Mouse (Mus musculus): ENCODE data around the gene Gm17728. TPM values are rescaled to one million over a fixed set of nuclear protein-coding genes. Genes with fewer than 3 reads are reported as not detected.
"Not testable (repeated sequence)": the region's sequence is repeated elsewhere in the genome, so short reads cannot be mapped to it uniquely, and the experiment has no call there.

The Gm17728 gene
- polyA plus RNA-seq (2011; ENCODE audit: insufficient read depth, insufficient read length, low read depth, missing spikeins) = not detected in 2 replicates

GRCm38 (mm10) chr17:9421760-9422159 lies at the start of gene Gm17728:
TSS of gene Gm17728 (plus strand) at chr17:9422060.
- H3K4me3 ChIP-seq (ENCODE audit: low read depth, low read length); H3K9me3 ChIP-seq (replicated peaks; ENCODE audit: control insufficient read depth, insufficient read depth, low read length, poor library complexity, severe bottlenecking); H3K4me1 ChIP-seq (ENCODE audit: control insufficient read depth, insufficient read depth, low read length); H3K9ac ChIP-seq (ENCODE audit: low read depth, poor library complexity, severe bottlenecking); H3K27ac ChIP-seq (ENCODE audit: insufficient read depth, low read length); H3K36me3 ChIP-seq (ENCODE audit: control insufficient read depth, insufficient read depth, low read length, poor library complexity, severe bottlenecking); H3K27me3 ChIP-seq (ENCODE audit: control insufficient read depth, insufficient read depth, low read length, poor library complexity, severe bottlenecking): not testable (repeated sequence)

- no peak overlapping the region for H3K27ac ChIP-seq (ENCODE audit: insufficient read depth, low read length)
- no peaks in the 10 kb centered on the region for H3K27me3 ChIP-seq (ENCODE audit: control insufficient read depth, insufficient read depth, low read length, poor library complexity, severe bottlenecking)
- no peaks in the 10 kb centered on the region for H3K4me1 ChIP-seq (ENCODE audit: control insufficient read depth, insufficient read depth, low read length)
- H3K9ac ChIP-seq (ENCODE audit: low read depth, poor library complexity, severe bottlenecking) = no peak overlapping the region
- H3K36me3 ChIP-seq (ENCODE audit: control insufficient read depth, insufficient read depth, low read length, poor library complexity, severe bottlenecking) = no peaks in the 10 kb centered on the region
- TF ChIP-seq POLR2A (IDR thresholded peaks at IDR 0.05; ENCODE audit: insufficient read depth, low read length) = no peak
- no peak for TF ChIP-seq EP300 (IDR thresholded peaks at IDR 0.05; ENCODE audit: insufficient read depth, low read depth, low read length)
- no peak for TF ChIP-seq CTCF (IDR thresholded peaks at IDR 0.05; ENCODE audit: low read depth, low read length)
- 0 out of 2 replicates have a peak, but pooled peaks cover 2% of the 10 kb centered on the region for H3K9me3 ChIP-seq (replicated peaks; ENCODE audit: control insufficient read depth, insufficient read depth, low read length, poor library complexity, severe bottlenecking)
- H3K4me3 ChIP-seq (ENCODE audit: low read depth, low read length) = no peak overlapping the region
Measured at GRCm38 (mm10) chr17:9397493-9397892, 24.4 kb upstream of the Gm17728 start.

- H3K9ac ChIP-seq (ENCODE audit: low read depth, poor library complexity, severe bottlenecking) = no peak overlapping the region
- H3K9me3 ChIP-seq (replicated peaks; ENCODE audit: control insufficient read depth, insufficient read depth, low read length, poor library complexity, severe bottlenecking) = 0 out of 2 replicates have a peak, but pooled peaks cover 2% of the 10 kb centered on the region
- H3K27ac ChIP-seq (ENCODE audit: insufficient read depth, low read length) = no peak overlapping the region
- no peaks in the 10 kb centered on the region for H3K36me3 ChIP-seq (ENCODE audit: control insufficient read depth, insufficient read depth, low read length, poor library complexity, severe bottlenecking)
- no peak for TF ChIP-seq CTCF (IDR thresholded peaks at IDR 0.05; ENCODE audit: low read depth, low read length)
- TF ChIP-seq POLR2A (IDR thresholded peaks at IDR 0.05; ENCODE audit: insufficient read depth, low read length) = no peak
- TF ChIP-seq EP300 (IDR thresholded peaks at IDR 0.05; ENCODE audit: insufficient read depth, low read depth, low read length) = no peak
- no peak overlapping the region for H3K4me3 ChIP-seq (ENCODE audit: low read depth, low read length)
- H3K4me1 ChIP-seq (ENCODE audit: control insufficient read depth, insufficient read depth, low read length) = no peaks in the 10 kb centered on the region
- no peaks in the 10 kb centered on the region for H3K27me3 ChIP-seq (ENCODE audit: control insufficient read depth, insufficient read depth, low read length, poor library complexity, severe bottlenecking)
Measured at GRCm38 (mm10) chr17:9398551-9398950, 23.3 kb upstream of the Gm17728 start.

- no peak overlapping the region for H3K27ac ChIP-seq (ENCODE audit: insufficient read depth, low read length)
- H3K36me3 ChIP-seq (ENCODE audit: control insufficient read depth, insufficient read depth, low read length, poor library complexity, severe bottlenecking) = no peaks in the 10 kb centered on the region
Measured at GRCm38 (mm10) chr17:9403991-9404390, 17.9 kb upstream of the Gm17728 start.

GRCm38 (mm10) chr17:9407640-9408039 lies 14.2 kb upstream of the Gm17728 start:
- H3K27me3 ChIP-seq (ENCODE audit: control insufficient read depth, insufficient read depth, low read length, poor library complexity, severe bottlenecking) = no peaks in the 10 kb centered on the region
- no peaks in the 10 kb centered on the region for H3K9me3 ChIP-seq (replicated peaks; ENCODE audit: control insufficient read depth, insufficient read depth, low read length, poor library complexity, severe bottlenecking)
- H3K9ac ChIP-seq (ENCODE audit: low read depth, poor library complexity, severe bottlenecking) = no peak overlapping the region
- no peak overlapping the region for H3K27ac ChIP-seq (ENCODE audit: insufficient read depth, low read length)
- H3K4me3 ChIP-seq (ENCODE audit: low read depth, low read length) = no peak overlapping the region
- TF ChIP-seq EP300 (IDR thresholded peaks at IDR 0.05; ENCODE audit: insufficient read depth, low read depth, low read length) = no peak
- TF ChIP-seq POLR2A (IDR thresholded peaks at IDR 0.05; ENCODE audit: insufficient read depth, low read length) = no peak
- TF ChIP-seq CTCF (IDR thresholded peaks at IDR 0.05; ENCODE audit: low read depth, low read length) = no peak
- H3K36me3 ChIP-seq (ENCODE audit: control insufficient read depth, insufficient read depth, low read length, poor library complexity, severe bottlenecking) = no peaks in the 10 kb centered on the region
- no peaks in the 10 kb centered on the region for H3K4me1 ChIP-seq (ENCODE audit: control insufficient read depth, insufficient read depth, low read length)

More at GRCm38 (mm10) chr17:9403991-9404390, 17.9 kb upstream of the Gm17728 start:
- H3K27me3 ChIP-seq (ENCODE audit: control insufficient read depth, insufficient read depth, low read length, poor library complexity, severe bottlenecking) = no peaks in the 10 kb centered on the region
- no peak overlapping the region for H3K9ac ChIP-seq (ENCODE audit: low read depth, poor library complexity, severe bottlenecking)
- H3K9me3 ChIP-seq (replicated peaks; ENCODE audit: control insufficient read depth, insufficient read depth, low read length, poor library complexity, severe bottlenecking) = 0 out of 2 replicates have a peak, but pooled peaks cover 2% of the 10 kb centered on the region
- TF ChIP-seq POLR2A (IDR thresholded peaks at IDR 0.05; ENCODE audit: insufficient read depth, low read length) (no peak), CTCF (IDR thresholded peaks at IDR 0.05; ENCODE audit: low read depth, low read length) (no peak), EP300 (IDR thresholded peaks at IDR 0.05; ENCODE audit: insufficient read depth, low read depth, low read length) (no peak)
- no peaks in the 10 kb centered on the region for H3K4me1 ChIP-seq (ENCODE audit: control insufficient read depth, insufficient read depth, low read length)
- H3K4me3 ChIP-seq (ENCODE audit: low read depth, low read length) = no peak overlapping the region

GRCm38 (mm10) chr17:9419016-9419415 lies 2.8 kb upstream of the Gm17728 start:
- H3K4me3 ChIP-seq (ENCODE audit: low read depth, low read length) = no peak overlapping the region
- no peaks in the 10 kb centered on the region for H3K4me1 ChIP-seq (ENCODE audit: control insufficient read depth, insufficient read depth, low read length)
- H3K27ac ChIP-seq (ENCODE audit: insufficient read depth, low read length) = no peak overlapping the region
- no peak overlapping the region for H3K9ac ChIP-seq (ENCODE audit: low read depth, poor library complexity, severe bottlenecking)
- H3K9me3 ChIP-seq (replicated peaks; ENCODE audit: control insufficient read depth, insufficient read depth, low read length, poor library complexity, severe bottlenecking) = no peaks in the 10 kb centered on the region; the same call in none of the 2 replicates
- TF ChIP-seq CTCF (IDR thresholded peaks at IDR 0.05; ENCODE audit: low read depth, low read length) (no peak), EP300 (IDR thresholded peaks at IDR 0.05; ENCODE audit: insufficient read depth, low read depth, low read length) (no peak), POLR2A (IDR thresholded peaks at IDR 0.05; ENCODE audit: insufficient read depth, low read length) (no peak)
- H3K36me3 ChIP-seq (ENCODE audit: control insufficient read depth, insufficient read depth, low read length, poor library complexity, severe bottlenecking) = no peaks in the 10 kb centered on the region
- H3K27me3 ChIP-seq (ENCODE audit: control insufficient read depth, insufficient read depth, low read length, poor library complexity, severe bottlenecking) = no peaks in the 10 kb centered on the region
